Mouse (Mus musculus): ENCODE measurements around the gene Cdhr3.

DNA sequence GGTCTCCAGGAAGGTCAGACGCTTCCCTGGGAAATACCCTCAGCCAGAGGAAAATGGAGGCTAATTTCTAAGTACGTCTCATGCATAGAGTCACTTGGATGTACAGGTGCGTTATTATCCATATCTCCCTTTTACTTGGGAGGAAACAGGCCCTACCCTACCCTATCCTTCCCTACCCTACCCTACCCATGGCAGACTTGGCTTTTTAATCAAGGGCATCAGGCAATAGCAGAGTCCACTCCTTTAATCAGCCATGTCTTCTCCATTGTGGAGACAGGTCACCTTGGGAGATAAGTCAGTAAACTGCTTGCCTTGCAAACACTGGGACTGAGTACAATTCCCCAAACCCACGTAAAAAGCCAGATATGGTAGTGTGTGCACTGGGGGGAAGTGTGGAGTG, 70.9 kb downstream of the Cdhr3 start:
- TF ChIP-seq CTCF (IDR thresholded peaks at IDR 0.05; ENCODE audit: insufficient read depth, low read depth, low read length): no peak
- TF ChIP-seq POLR2A (IDR thresholded peaks at IDR 0.05; ENCODE audit: insufficient read depth, low read depth, low read length): no peak

Measured in olfactory bulb, adult 2 months (tissue).